Mouse (Mus musculus): ENCODE data around the gene Cog5. TPM values are rescaled to one million over a fixed set of nuclear protein-coding genes. Genes with fewer than 3 reads are reported as not detected.
A peak's percentile ranks its signal among the peaks of the same experiment; 100 is the strongest.

Gene Cog5
- total RNA-seq, 2 experiments from 2014 or later, result 64.4 to 64.6 TPM

DNA sequence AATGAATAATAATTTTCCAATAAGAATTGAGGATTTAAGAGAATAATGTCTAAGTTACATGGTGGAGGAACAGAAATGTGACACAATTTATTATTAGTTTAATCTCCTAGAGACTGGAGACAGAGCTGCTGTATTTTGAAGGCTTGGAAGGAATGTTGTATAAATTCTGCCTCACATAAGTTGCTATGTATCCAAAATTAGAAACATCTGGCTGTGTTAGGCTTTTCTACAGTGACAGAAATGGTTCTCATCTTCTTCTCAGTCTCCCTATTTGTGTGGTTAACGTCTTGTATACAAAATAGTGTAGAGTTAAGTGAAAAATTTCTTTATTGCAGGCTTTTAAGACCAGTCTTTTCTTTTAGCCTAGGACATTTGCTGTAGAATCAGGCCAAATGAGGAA, 52.9 kb downstream of the Cog5 start:
- DNase-seq (ENCODE audit: low spot score in 2 of 2), result no peak

DNA sequence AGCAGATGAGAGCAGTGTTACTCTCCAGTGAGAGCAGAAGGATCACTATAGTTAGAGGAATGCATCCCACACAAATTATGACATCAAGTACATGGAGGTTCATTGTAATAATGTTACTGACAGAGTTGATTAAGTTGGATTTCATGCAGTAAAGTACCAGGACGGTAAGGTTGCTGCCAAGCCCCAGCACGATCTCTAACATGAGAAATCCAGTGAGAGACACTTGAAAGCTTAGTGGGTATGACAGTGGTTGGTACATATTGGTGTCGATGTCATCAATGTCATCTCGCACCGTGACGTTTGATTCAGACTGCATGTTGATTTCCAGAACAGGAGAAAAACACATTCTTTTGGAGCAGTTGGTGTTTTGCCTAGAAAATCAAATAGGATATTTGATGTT, 55.0 kb downstream of the Cog5 start:
- no peak for DNase-seq (ENCODE audit: low spot score in 2 of 2)

DNA sequence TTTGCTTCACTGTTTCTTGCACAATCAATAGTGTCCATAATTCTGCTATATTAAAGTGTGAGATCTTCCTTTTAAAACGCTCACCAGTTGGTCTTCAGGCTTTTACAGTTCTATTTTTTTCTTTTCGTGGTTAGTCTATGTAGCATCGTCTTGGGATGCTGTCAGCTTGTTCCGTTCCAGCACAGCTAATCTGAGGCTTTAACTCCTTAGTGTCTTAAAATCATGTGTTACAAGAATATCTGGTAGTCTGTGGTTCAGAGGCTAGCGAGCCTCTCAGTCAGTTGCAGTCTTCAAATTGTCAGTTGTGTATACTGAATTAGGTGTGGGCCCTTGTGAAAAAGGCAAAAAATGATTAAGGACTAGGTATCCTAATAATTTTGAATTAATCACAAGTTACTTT, 57.6 kb downstream of the Cog5 start:
- DNase-seq (ENCODE audit: low spot score in 2 of 2), result no peak

DNA sequence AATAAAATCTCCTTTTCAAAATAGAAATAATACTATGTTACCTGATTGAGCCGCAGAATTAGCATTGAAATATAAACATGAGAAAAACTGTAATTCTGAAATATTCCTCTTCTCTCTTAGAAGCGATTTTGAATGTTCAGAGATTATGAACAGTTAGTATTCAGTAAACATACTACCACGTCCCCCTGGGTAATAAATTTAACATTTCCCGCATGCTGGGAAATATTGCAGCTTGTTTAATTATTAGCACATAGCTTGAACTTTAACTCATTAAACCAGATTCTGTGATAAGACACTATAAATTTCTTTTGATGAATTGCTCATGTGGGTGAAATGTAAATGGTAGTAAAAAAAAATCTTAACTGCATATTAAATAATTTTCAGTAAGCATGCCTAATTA, 58.1 kb downstream of the Cog5 start:
- no peak for DNase-seq (ENCODE audit: low spot score in 2 of 2)

DNA sequence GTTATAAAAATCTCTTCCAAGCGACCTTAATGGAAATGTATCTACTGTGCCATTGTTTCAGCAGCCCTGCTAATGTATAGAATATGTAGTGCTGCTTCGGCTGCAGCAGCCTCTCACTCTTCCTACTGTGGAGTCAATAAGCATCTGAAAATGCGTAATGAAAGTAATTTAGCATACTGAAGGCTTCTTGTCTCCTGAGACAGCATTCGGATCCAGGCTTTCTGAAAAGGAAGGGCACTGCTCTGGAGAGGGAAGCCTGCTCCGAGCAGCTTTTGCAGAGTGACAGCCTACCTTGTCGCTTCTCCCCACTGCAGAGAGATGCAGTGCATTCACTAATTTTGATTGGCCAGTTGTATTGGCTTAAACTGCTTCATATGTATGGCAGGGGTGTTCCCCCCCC, 58.9 kb downstream of the Cog5 start, which contains the start of gene Gpr22:
Gene Gpr22, minus strand, starts transcription at position 348 of the 400 bp plus-strand sequence.
- DNase-seq (ENCODE audit: low spot score in 2 of 2), result peak; percentile 41 to 56

DNA sequence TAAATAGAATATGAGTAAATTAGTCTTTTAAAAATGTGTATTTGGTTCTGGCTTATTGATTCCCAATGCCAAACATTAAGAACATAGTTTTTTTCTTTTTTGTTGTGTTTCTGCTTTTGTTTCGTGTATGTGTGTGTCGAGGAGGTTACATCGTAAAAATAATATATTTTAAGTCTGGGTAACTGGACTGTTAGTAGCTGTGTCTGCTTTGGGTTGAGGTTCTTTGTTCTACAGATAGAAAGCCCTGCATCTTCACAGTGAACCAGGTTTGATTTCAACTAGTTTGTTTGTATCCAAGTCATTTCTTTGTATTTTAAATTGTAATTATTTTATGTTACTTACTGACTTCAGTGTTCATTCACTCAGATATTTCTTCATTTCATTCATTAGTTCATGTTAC, 59.4 kb downstream of the Cog5 start:
- no peak for DNase-seq (ENCODE audit: low spot score in 2 of 2)

DNA sequence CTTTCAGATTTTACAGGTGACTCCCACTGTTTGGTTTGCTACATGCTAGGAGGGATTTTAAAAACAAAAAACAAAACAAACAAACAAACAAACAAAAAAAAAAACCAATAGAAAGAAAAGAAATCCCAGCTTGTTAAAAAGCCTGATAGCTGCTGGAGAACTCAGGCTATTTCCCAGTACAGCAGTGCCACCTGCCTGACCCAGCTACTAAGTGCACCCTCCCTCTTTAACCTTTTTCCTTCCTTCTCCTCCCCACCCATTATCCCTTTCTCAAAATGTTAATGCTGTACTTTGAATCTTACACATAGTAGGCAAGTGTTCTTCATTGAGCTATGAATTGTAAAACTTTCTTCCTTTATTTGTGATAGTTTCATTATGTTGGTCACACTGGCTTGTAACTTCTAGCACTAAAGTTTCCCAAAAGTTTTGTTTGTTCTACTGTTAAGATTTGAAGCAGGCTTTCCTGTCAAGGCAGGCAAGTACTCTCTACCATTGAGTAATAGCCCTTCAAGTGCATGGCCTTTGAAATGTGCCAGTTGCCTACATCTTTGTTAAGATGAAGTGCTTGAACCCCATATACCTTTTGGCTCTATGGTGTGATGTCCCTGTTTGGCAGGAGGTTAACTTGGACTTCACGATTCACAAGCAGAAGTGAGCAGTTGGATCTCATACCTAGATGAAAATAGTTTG, 65.1 kb downstream of the Cog5 start:
- DNase-seq (ENCODE audit: low spot score in 2 of 2), result no peak

DNA sequence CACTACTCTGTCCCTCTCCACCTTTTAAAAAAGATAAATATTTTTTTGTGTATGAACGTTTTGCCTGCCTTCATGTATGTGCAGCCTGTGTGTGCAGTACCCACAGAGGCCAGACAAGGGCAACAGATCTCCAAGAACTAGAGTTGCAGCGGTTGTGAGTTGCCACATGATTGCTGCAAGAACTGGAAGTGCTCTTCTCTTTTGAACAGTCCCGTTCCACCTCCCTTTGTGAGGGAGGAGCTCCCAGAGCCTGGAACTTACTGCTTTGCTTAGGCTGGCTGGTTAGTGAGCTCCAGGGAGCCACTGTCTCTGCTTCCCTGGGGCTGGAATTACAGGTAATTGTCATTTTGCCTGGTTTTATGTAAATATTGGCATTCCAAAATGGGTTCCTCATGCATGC, 69.9 kb downstream of the Cog5 start:
- DNase-seq (ENCODE audit: low spot score in 2 of 2), result no peak

DNA sequence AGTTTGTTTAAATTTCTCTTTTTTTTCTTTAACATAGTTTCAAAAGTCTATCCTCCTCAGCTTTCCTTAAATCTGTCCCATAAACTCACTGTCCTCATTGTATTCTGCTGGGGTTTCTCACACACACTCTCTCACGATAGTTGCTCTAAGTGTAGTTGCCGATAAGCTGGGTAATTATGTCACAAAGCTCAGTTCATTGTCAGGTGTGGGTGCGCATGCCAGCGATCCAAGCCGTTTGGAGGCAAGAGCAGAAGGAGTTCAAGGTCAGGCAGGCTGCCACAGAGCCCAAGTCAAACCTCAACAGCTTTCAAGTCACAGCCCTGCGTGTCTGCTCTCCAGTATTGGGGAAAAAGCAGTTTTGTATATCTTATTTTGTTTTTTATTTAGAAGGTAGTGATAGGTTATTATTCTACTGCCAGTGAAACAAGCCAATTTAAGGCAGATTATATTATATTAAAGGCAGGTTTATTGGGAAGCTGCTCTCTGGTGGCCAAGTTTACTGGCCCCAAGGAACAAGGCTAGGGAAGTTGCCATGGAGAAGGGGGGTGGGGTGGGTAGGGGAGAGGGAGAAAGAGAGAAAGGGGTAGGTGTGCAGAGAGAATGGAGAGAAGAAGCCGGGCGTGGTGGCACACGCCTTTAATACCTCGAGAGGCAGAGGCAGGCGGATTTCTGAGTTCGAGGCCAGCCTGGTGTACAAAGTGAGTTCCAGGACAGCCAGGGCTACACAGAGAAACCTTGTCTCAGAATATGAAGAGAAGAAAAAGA, 71.0 kb downstream of the Cog5 start:
- no peak for DNase-seq (ENCODE audit: low spot score in 2 of 2)

DNA sequence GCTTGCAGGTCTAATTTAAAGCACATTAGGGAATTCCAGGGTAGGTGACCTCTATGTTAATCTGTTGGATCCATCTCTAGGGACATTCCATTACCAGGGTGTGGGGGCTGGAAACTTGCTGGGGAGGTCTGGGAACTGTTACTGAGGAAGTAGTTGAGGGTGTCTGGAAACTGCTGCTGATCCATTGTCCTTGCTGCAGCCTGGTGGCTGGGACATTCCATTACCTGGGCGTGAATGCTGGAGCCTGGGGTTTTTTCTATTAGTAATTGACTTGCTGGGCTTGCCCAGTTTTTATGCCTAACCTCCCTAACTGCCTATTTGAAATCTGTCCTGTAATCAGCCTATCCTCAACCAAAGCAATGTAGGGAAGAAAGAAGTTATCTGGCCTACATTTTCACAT, 72.0 kb downstream of the Cog5 start:
- no peak for DNase-seq (ENCODE audit: low spot score in 2 of 2)

DNA sequence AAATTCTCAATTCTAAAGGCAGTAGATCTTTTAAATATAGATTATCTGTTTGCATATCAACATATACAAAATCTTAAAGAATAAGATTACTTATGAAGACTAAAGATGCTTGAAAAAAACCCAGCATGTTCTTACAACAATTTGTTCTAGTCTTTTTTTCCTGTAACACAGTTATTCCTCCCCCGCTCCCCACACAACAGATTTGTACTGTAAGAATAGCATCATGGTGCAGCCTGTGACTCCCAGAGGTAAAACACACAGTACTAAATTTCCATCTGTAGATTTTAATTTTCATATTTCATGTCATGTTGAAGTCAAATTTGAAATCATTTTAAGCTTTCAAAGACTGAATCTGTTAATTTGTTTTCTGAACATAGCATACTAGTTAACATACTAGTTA, 75.5 kb downstream of the Cog5 start:
- no peak for DNase-seq (ENCODE audit: low spot score in 2 of 2)

DNA sequence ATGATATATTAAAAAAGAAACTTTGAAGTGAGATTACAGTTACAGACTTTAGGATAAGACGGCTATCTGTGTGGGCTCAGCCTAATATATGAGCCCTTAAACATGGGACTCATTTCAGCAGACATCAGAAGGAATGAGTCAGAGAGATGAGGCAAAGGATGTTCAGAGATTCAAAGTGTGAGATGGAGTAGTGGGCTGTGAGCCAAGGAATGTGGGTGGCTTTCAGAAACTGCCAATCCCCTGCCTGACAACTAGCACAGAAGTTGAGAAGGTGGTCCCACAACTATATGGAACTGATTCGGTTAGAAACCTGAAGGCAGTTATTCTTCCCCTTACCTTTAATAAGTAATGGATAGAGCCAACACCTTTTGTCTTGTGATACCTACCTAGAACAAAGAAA, 79.9 kb downstream of the Cog5 start:
- peak in 1 of 2 experiments; percentile 37 for DNase-seq (ENCODE audit: low spot score in 2 of 2)

DNA sequence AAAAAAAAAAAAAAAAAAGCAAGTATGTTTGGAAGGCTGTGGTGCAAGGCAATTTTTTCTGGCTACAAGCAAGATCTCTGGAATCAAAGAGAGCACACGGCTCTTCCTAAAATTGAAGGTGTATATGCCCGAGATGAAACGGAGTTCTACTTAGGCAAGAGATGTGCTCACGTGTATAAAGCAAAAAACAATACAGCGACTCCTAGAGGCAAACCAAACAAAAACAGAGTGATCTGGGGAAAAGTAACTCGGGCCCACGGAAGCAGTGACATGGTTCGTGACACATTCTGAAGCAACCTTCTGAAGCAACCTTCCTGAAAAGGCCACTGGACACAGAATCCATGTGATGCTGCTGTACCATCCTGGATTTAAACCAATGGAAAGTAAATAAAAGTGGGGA, 92.6 kb downstream of the Cog5 start:
- no peak for DNase-seq (ENCODE audit: low spot score in 2 of 2)

DNA sequence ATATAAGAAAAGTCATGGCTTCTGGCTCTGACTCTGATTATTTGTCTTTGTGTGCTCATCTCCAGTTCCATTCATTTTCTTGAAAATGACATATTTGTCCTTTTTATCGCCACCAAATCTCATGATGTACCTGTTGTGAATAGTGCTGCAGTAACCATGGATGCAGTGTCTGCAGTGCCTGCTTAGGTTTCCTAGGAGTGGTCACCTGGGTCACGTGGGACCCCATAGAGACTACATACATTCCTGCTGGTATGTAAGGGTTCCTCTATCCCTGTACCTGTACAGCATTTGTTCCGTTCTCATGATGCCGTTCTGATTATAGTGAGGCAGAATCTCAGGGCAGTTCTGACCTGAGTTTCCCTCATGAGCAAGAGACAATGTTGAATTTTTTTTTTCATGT, 95.2 kb downstream of the Cog5 start:
- no peak for DNase-seq (ENCODE audit: low spot score in 2 of 2)

DNA sequence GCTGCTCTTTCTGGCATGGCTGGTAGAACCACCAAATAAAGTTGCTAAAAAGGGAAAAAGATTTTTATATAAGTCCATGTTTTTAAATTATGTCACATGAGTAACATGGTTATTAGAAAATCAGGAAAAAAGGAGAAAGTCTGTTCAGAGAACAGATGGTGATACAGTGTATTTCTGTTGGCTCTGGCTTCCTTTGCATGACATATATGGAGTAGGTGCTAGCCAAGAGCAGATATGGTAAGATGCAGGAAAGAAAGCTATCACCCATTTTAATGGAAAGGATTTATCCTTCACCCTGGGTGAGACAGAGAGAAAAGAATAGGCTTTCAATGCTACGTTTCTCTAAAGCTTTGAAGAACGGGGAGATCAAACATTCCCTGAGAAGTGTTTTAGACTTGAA, 99.8 kb downstream of the Cog5 start:
- no peak for DNase-seq (ENCODE audit: low spot score in 2 of 2)

DNA sequence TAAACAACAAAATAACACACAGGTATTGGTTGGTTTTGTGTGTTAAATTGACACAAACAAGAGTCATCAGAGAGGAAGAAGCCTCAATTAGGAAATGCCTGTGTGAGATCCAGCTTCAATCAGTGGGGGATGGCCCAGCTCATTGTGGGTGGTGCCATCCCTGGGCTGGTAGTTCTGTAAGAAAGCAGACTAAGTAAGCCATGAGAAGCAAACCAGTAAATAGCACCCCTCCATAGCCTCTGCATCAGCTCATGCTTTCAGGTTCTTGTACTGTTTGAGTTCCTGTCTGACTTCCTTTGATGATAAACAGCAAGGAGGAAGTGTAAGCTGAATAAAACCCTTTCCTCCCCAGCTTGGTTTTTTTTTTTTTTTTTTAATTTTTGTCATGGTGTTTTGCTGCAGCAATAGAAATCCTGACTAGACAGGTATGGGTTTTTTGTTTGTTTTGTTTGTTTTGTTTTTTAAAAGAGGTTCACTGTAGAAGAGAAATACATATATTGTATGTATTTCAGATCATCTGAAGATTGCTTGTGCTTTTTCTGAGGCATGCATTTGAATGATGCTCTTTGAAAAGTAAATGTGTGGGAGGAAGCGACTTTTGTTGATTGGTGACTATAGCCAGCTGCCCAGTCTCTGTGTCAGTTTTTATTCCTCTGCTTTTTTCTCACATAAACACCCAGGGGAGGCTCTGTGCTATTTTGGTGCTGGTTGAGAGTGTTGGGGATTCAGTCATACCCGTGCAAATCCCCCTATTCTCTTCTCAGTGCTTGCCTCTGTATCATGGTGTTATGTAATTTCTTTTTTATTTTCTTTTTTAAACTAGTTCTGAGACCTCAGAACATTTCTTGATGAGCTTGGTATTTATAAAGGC, 101.5 kb downstream of the Cog5 start:
- no peak for DNase-seq (ENCODE audit: low spot score in 2 of 2)

DNA sequence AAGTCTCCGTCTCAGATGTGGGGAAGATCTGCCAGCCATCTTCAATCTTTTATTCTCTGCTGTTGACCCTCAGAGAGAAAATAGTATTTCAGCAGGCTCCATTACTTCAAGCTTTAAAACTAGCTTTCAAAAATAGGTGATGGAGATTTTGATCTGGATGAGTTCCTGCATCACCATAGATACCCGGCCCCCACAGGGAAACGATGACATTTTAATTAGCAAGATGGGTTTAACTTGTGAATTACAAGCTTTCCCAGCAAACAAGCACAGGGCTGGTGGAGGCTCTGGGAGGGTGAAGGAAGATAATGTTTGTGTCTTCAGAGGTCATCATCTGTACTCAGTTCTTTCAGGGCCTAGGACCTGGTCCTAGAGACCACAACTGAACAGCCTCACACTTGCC, 118.9 kb downstream of the Cog5 start:
- peak; percentile 9 to 27 for DNase-seq (ENCODE audit: low spot score in 2 of 2)

DNA sequence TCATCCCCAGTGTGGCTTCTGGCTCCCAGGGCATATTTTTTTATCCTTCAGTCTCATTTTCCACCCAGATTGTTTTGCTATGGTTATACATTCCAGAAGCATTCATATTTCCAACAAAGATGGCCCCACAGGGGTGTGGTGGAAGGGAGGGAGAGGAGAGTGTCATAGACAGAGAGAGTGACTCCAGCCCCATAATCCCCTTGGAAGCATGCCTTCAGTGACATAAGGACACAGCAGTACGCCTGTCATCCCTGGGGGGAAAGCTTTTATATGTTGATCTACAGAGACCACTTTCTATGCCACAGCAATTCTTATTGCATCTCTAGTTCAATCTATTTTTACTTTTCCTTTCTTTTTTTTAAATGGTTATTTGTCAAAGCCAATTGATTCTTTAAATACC, 129.6 kb downstream of the Cog5 start:
- DNase-seq (ENCODE audit: low spot score in 2 of 2), result no peak

DNA sequence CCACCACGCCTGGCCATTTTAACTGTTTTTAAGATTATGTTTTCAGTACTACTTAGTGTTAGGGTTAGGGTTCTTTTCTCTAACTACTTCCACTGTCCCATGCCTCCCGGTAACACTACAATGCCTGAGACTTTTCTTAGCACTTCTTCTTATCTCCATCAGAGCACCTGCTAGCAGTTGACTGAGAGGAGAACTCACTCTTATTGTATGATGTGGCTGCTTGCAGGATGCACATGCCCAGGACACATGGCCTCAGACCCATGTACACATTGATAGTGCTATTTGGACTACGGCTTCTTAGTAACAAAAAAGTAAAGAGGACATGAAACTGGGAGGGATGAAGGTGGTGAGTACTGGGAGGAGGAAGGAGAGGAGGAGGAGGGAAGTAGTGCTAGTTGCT, 133.9 kb downstream of the Cog5 start:
- no peak for DNase-seq (ENCODE audit: low spot score in 2 of 2)

DNA sequence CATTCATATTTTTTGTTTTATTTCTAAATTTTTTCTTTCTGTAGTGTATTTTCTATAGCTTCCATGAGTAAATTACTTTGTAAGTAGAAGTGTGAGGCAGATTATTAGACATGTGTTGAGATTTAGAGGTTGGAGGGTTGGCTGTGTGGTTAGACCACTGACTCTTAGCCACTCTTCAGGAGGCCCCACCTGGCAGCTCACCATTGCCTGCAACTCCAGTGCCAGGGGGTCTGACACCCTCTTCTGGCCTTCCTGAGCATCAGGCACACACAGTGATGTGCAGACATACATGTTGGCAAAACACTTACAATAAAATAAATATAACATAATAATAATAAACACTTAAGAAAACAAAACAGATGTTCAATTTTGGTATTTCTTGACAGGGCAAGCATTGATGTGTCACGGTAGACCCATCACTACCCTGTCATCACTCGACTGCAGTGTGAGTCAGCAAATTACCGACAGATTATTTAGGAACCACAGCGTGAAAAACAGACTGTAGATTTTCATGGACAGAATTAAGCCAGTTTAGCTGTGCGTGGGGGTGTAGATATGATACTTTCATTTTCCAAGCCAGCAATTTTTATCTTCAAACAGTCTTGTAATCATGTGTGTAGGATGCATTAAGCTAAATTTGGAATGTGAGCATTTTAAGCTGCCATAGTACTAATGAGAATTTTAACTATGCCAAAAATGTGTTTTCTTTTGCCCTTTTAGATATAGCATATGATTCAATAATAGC, 151.9 kb downstream of the Cog5 start:
- no peak for DNase-seq (ENCODE audit: low spot score in 2 of 2)

DNA sequence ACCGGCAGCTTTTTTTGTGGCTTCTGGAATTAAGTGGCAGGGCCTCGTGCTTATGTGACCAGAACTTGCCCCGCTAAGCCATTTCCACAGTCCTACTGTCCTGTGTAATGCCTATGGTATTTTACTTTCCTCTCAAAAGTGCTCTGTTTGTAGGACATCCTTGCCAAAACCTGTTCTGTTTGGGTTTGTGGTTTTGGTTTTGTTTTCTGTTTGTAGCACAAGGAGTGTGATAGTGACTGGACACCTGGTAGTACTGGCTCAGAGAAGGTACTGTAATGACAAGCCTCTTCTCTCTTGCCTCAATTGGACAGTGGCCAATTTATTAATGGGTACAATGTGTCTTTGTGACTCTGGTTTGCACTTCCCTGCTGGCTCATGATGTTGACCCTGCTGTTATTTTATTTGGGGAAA, 163.4 kb downstream of the Cog5 start:
- no peak for DNase-seq (ENCODE audit: low spot score in 2 of 2)
